Mouse (Mus musculus) cerebellum, adult 18-20 months (tissue): Measurements from ENCODE around the gene Bik.
A peak's percentile ranks its signal among the peaks of the same experiment; 100 is the strongest.

Source experiments
- DNase-seq, 2 experiments: peaks; one replicate each; pipeline ENCODE4 v3.0.0; 2021

Bik gene

DNA sequence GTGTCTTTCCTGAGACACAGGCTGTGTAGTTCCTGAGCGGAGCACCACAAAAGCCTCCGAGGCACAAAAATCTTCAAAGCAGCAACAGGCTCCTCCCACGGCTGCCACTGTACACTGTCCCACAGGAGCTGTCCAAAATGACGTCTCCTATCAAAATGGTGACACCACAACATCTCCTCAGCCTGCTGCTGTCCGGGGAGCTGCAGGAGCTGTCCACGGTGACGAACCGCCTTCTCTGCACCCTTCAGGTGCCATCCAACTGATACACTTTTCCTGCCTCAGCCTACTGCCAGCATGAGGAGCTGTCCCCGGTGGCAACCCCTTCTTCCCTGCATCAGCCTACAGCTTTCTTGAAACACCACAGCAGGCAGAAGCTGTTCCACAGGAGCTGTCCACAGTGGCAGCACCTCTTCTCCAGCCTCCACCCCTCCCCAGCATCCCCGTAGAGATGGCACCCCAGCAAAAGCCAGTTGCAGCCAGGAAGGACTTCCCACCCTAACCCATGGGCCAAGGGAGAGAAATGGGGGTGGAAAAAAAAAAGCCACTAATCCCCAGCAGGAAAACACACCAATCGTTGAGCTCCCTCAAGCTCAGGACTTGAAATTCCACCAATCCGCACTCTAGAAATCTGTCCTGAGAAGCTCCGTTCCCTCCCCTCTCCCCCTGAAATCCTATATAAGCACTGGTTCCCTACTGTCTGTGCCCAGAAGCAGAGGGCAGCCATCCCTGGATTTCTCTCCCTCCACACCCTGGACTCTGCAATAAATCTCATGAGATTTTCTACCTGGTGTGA, 14.0 kb upstream of the Bik start:
- DNase-seq, result no peak

DNA sequence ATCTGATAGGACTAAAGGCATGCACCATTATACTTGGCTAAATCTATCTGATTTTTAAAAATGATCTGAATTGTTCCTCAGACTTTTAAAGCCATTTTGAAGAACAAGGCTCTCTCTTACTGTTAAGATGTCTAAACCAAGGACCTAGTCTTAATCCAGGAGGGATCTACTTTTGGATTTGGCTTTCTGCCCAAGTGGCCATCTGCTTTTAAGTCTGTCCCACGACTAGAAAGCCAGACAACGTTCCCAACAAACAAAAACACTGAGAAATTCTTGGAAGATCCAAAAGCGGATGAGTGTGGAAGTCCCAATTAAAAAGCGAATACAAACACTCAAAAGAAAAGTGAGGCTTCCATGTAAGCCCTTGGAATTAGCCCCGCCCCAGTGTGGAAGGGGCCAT, 11.6 kb upstream of the Bik start:
- no peak for DNase-seq

DNA sequence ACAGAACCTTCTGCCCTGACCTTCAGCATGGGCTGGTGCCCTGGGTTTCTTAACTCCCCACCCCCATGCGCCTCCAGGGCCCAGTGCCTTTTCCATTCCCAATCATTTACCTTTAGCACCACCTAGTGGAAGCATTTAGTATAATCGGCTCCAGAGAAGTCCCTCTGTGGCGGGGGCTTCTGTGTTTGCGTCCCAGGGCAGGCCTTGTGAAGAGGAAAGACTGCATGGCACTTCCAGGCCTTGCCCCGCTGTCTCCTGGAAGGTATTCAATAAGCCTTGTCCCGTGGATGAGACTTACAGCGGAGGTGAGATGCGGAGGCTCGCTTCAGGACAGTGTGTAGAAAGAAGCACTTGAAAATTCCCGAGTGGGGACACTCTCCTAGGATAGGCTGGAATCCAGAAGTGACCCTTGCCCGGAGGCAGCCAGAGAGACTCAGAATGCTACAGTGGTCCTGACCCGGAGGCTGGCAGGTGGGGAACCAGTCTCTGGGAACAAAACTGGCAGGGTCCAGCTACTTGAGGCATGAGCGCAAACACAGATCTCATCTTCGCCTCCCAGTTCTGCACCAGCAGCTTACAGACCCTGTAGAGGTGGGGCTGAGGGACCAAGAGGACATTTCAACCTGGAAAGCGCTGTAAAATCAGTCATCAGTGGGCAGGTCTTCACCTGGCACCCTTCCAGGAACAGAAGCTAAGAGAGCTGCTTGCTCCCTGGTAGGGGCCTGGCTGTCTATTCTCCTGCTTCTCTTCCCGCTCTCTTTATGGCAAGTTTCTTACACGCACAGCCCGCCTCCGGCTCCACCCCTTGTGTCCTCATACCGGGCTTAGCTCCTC, 8.2 kb upstream of the Bik start:
- DNase-seq, result peak; percentile 50 to 64

DNA sequence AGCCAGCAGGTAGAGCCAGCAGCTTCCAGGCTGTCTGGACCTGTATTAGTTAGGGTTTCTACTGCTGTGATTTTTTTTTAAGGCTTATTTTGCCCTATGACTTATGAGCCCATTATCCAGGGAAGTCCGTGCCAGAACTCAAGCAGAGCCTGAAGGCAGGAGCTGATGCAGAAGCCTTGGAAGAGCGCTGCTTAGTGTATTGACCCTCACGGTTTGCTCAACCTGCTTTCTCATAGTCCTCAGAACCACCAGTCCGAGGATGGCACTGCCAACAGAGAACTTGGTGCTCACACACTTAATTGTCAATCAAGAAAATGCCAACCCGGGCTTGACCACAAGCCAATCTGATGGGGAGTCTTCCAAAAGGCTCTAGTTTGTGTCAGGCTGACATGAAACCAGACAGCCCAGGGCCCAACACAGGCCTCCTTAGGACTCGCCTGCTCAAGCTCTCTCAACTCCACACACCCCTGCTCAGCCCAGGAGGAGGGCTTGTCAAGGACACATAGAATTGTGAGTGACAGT, 5.7 kb upstream of the Bik start:
- DNase-seq, result no peak

DNA sequence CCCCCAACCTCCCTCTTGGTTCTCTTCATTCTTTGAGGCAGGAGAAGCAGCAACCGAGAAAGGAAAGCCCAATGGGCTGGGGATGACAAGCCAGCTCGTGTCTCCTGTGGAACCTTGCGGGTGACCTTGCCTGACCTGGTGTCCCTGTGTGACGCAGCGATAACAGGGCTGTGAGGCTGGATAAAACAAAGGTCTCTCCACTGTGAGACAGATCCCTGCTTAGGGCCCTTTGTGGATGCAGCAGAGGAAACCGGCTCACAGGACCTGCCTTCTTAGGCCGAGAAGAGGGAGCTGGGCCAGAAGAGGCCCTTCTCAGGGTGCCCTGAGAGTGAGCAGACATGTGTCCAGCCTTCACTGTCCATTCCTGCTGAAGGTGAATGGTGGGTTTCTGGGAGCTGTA, 3.5 kb upstream of the Bik start:
- no peak for DNase-seq

DNA sequence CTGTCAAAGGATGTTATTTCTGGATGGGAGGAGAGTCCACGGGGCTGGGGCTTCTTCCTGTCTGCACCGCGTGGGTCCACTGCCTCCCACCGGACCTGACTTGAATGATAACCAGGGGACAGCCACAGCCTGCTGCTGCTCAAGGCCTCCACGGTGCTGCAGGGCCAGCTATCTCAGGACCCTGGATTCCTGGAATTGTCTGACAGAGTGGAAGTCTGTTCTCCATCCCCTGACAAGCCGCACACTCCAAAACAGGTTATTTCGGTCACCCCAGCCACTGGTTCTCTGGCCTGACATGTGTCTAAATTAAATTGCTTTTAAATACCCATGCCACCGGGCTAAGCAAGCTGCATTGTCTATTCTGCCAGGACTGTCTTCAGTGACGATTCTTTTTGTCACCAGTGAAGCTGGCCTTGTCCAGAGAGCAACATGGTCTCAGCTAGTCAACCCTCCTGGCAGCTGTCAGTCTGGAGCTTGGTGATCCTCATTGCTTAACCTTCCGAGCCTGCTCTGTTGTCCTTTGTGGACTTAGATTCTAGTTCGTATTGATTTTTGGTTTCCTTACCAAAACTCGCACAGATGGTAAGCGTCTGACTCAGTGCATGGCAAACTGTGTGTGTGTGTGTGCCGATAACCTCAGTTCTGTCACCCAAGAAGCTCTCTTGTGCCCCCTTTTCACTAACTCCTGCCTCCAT, 2.9 kb upstream of the Bik start:
- no peak for DNase-seq

DNA sequence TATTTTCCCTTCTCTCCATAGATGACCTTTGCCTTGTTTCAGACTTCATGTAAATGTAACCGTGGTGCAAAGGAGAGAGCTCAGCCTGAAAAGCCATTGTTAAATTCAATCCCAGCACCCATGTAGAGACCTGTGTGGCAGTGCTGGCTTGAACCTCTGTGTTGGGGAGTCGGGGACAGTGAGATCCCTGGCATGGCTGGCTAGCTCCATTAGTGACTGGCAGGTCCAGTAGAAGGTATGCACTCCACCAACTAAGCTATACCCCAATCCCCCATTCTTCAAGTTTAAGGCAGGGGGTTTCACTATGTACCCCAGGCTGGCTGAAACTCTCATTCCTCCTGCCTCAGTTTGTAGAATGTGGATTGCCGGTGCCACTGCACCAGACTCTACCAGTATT, 2.3 kb upstream of the Bik start:
- DNase-seq, result no peak

DNA sequence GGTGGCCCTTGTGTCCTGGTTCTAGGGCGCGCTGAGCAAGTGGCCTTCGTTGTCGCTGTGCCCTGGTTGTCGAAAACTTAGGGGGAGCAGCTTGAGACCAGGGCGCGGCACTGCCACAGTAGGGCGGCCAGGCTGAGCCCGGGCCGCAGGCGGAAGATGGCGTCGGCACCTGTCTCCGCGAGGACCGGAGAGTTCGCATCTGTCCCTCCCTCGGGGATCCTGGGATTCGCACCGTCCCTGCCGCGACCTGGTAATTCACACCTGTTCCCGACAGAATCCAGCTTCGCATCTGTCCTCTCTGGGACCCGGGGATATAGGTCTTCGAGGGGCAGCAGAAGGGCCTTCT, 403 bp downstream of the Bik start:
- no peak for DNase-seq

DNA sequence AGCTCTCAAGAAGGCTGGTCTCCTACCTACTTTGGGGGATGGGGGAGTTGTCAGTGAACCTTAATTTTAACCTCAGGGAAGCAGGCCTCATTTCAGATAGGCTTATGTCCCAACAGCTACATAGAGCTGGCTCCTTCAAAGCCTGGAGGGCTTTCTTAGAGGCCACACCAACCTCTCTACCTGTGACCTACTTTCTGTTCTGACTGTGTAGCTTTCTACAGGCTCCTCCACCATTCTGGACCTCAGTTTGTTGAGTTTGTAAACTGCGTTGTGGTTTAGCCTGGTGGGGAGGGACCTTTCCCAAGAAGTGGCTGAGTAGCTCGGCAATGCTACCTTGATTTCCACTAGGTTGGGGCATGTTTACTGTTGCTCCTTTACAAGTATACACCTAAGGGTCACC, 1.1 kb downstream of the Bik start:
- DNase-seq, result no peak

DNA sequence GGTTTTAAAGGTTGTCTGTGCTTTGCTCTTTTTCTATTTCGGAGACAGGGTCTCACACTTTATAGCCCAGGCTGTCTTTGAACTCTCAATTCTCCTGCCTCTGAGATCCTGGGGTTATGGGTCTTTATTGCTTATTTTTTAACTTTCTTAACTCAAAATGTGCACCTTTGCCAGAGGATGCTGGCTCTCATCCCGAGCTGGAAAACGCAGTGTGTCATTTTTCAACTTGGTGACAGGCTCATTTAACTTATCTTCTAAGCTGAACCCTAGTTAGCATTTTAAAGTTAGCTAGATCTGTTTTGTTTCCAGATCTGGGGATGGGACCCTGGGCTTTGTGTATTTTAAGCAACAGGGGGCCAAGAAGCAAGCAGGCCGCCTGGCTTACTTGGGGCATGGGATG, 2.2 kb downstream of the Bik start:
- DNase-seq, result no peak

DNA sequence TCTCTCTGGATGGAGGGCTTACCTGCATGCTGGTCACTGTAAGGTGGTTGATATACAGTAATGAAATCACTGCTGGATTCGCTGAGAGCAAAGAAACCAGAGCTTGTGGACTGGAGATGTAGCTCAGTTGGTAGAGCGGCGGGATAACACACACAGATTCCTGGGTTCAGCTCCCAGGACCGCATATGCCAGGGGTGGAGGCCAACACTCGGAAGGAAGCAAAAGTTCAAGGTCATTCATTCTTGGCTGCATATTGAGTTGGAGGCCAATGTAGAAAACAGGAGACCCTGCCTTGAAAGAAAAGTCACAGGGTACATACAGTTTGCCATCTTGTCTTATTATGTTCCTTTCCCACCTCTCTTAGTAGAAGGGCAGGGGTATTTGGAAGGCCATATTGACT, 3.1 kb downstream of the Bik start:
- DNase-seq, result no peak

DNA sequence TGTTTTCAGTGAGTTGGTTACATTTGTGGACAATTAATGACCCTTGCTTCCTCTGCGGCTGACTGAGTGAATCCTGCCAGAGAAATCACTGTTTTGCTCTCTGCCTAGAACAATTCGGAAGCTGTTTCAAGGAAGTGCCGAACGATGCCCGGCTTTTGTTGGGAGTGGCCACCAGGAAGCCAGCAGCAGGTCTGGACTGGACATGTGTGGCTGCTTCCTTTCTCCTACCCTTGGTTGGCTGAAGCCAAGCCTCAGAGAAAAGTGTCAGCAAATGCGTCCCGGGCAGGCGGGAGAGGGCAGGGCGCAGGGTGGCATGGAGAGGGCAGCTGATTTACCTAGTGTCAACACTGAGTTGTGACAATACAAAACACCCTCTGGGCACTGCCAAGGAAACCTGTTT, 3.6 kb downstream of the Bik start:
- no peak for DNase-seq

DNA sequence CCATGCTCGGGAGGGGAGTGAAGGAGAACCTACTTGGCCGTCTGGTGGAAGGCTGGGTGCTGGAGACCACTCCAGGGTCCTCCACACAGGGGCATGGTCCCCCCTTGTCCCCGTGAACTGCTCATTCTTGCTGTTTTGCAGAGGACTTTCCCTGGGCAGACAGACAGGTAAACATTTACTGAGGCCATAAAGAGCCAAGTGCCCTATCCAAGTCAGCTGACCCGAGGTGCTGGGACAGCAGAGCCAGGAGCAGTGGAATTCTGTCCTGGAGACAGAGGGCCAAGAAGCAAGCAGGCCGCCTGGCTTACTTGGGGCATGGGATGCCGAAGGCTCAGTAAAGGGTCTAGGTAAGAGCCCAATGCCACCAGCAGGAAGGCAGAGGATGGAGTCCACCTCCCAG, 4.0 kb downstream of the Bik start:
- DNase-seq, result no peak

DNA sequence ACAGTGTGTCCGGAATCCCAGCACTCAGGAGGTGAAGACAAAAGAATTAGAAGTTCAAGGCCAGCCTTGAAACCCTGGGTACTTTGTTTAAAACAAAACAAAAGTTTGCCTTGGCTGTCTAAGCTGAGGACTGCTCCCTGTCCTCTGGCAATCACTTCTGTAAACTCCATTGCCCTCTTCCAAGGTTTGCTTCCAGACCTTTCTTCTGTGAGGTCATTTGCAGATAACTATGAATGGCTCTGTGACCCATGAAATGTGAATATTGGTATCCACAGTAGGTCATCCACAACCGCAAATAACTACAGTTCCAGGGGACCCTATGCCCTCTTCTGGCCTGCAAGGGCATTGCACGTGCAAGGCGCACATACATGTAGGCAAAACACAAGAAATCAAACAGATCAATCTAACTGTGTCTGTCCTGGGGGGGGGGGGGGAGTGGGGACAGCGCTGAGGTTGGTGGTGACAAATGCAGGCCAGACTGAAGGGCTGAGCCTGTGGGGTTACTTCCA, 5.4 kb downstream of the Bik start:
- DNase-seq, result no peak

DNA sequence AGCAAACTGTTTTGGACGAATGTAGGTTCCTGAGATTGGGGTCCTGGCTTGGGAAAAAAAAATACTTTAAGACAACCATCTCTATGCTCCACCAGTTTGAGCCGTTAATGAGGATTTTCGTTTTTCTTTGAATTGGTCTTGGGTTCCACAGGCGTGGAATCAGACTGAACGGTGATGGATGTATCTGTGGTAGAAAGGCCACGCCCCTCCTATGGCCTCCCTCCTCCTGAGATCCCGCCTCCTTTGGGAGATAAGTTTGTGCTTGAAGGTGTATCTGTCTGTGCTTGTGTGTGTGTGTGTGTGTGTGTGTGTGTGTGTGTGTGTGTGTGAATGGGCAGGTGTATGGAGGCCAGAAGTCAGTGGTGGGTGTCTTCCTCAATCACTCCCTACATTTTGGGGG, 5.9 kb downstream of the Bik start:
- no peak for DNase-seq

DNA sequence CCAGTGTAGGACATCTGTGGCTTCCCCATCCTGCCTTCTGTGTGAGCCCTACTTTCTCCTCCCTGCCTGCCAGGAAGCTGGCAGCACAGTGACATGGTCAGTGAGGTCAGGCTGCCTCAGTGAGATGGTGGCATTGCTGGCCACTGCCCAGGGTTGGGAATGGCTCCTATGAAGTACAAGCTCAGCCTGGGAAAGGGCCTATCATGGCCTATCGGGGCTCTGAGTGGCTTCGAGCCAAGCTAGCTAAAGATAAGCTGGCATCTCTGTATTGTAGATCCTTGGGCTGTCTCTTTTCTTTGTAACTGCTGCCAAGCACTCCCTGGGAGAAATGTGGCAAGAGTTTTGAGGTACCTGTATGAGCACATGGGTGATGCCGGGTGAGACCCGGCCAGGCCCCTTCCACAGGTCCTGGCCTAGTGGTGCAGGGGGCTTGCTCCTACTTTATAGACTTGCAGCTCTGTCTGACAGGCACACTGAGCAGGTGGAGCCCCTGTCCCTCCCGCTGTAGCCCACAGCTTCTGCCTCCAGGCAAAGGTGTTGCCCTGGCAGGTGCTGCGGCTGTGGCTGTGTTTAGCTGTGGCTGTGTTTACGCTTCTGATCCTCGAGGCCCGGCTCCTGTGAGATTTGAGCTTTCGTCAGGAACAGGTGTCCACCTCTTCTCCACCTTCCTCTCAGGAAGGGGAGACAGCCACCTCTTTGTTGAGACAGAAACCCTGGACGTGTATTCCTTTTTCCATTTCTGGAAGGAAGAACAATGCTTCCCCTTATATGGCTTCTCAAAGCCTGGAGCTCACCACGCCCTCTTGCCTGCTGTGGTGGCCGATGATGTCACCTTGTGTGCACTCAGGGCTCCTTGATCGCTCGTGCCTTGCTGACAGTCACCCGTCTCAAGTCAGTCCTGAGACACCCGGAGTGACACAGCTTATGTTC, 8.6 kb downstream of the Bik start:
- DNase-seq, result no peak

DNA sequence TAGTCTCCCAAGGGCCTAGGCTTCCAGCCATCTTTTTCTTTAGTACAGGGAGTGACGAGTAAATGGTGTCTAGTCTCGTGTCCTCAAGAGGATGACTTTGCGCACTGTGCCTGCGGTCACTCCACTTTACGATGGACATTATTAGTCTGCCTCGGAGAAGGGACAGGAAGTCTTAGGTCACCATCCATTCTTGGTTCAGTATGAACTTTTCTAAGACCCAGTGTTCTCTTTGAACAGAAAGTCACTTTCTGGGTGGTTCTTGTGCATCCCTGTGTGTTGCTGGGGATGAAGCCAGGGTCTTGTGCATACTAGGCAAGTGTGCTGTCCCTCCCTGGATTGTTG, 9.2 kb downstream of the Bik start:
- DNase-seq, result no peak

DNA sequence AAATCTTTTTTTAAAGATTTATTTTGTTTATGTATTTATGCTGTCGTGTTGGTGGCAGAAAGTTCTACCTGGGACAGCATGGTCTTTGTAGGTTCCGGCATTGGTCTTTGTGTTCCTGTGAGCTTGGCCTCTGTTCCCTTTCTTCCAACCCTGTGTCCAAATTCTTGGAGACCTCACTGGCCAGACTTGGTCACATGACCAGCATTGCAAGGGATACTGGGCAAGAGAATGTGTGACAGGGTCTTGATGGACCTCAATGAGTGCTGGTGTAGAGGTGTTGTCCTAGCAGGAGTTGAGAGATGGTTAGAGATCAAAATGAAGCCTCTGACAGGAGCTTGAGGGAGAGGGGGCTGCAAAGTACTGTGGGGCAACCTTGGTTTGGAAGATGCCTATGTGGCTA, 12.2 kb downstream of the Bik start:
- DNase-seq, result no peak

DNA sequence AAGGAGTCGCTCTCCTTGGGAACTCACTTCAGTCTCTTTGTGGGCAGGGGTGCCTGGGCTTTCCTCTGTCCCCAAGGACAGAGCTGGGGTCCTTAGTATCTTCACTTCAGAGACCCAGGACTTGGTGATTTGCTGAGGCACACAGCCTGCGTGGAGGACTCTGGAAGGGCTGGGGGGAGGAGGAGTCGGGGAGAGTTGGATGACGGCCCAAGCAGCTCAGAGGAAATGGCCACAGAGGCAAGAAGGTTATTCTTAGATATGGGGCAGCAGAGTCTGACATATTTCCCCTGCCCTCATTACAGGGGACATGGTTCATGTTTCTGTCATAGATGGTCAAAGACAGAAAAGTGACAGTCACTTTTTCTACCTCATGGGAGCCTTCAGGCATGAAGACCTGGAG, 13.2 kb downstream of the Bik start:
- DNase-seq, result no peak

DNA sequence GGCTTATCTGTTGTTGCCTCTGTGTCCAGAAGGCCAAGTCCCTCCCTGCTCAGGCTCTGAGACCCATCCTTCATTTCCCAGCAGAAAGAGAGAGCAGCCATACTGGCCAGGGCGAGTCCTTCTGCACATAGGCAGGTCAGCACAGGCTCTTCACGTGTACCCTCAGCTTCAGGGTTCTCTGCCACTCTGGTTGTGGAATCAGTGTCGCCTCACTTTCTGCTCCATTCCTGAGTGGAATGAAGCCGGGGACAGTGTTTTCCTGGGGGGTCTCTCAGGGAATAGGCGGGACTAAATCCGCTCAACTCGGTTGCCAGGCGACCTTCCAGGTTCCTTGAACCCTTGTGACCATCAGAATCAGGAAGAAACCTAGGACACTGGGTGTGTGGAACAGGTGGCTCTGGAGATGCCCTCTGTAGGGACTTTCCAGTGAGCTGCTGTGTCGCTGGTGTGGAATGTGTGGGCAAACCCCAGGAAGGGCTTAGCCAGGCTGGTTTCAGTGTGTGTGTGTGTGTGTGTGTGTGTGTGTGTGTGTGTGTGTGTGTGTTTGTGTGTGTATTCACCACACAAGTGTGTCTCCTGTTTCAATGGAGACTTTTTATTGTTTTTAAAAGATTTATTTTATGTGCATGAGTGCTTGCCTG, 15.1 kb downstream of the Bik start:
- no peak for DNase-seq

DNA sequence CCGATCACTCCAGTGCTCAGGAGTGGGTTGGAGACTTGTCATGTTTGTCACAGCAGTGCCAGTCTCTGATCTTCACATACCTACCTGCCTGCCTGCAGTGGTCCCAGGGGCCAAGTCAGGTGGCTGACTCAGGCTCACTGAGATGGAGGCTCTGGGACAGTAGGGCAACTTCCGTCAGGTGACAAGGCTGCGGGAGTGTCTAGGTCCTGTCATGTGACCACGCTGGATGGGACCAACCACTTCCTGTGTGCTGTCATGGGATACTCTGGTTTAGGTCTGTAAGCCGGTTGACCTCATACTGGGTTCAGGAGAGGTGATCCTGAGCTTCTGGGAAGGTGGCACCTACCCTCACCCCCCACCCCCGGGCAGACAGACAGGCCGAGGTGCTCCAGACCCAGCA, 19.4 kb downstream of the Bik start:
- DNase-seq, result no peak

DNA sequence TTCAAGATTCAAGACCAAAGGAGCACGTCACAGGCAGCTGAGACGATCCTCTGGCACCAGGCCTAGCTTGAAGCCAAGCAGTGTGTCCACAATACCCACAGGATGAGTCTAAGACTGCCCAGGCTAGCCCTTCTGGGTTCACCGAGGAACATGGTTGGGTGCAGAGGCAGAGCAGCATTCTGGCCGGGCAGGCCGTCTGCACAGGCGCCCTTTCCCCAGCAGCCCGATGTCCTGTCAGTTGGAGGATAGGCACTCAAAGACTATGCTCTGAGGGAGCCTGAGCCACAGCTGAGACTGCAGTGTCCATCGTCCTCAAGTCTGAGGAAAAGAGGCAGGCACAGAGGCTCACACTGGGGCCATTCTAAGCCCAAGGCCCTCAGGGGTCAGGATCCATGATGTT, 20.5 kb downstream of the Bik start:
- DNase-seq, result no peak
